Mouse (Mus musculus): ENCODE measurements around the gene Gm10961.
A peak's percentile ranks its signal among the peaks of the same experiment; 100 is the strongest.

- TF ChIP-seq CTCF (conservative IDR thresholded peaks at IDR 0.05; ENCODE audit: low read length) (peak; percentile 87), NANOG (IDR thresholded peaks at IDR 0.05; ENCODE audit: borderline replicate concordance, low read length) (no peak)
Measured at GRCm38 (mm10) chr3:107605304-107605703, 25.8 kb upstream of the Gm10961 start.
